Mouse (Mus musculus) embryonic facial prominence, embryonic 12.5 days (tissue): ENCODE data around the gene Olfr641. TPM values are rescaled to one million over a fixed set of nuclear protein-coding genes. Genes with fewer than 3 reads are reported as not detected.

ENCODE experiments used
- ATAC-seq: fragments of 200-750 bp; cut with Nextera tagmentation; 2 replicates; pipeline ENCODE4 v1.8.0; 2017; ENCODE audit not compliant: insufficient number of reproducible peaks, insufficient read depth, low FRiP score, low TSS enrichment
- H3K27ac ChIP-seq: fragments of 300-500 bp; sonication (generic); 2 replicates; pipeline ENCODE4 v1.5.1; 2016; ENCODE audit warnings: mild to moderate bottlenecking
- H3K27me3 ChIP-seq: fragments of 300-500 bp; sonication (generic); 2 replicates; pipeline ENCODE4 v1.6.1; 2016; ENCODE audit warnings: mild to moderate bottlenecking, moderate library complexity
- H3K36me3 ChIP-seq: fragments of 300-500 bp; sonication (generic); 2 replicates; pipeline ENCODE4 v1.6.1; 2016; ENCODE audit warnings: mild to moderate bottlenecking
- H3K4me1 ChIP-seq: fragments of 300-500 bp; sonication (generic); 2 replicates; pipeline ENCODE4 v1.6.1; 2016
- H3K4me2 ChIP-seq: fragments of 300-500 bp; sonication (generic); replicated peaks from 2 replicates; pipeline ENCODE4 v1.6.1; 2016; ENCODE audit warnings: mild to moderate bottlenecking, moderate library complexity
- H3K4me3 ChIP-seq: fragments of 300-500 bp; sonication (generic); 2 replicates; pipeline ENCODE4 v1.5.1; 2016; ENCODE audit warnings: mild to moderate bottlenecking
- H3K9ac ChIP-seq: fragments of 300-500 bp; sonication (generic); 2 replicates; pipeline ENCODE4 v1.6.1; 2016; ENCODE audit warnings: mild to moderate bottlenecking, moderate library complexity
- H3K9me3 ChIP-seq: fragments of 300-500 bp; sonication (generic); 2 replicates; pipeline ENCODE4 v1.6.1; 2016; ENCODE audit warnings: mild to moderate bottlenecking, moderate library complexity
- WGBS: fragments of 180-500 bp; shearing (Covaris S2); methylation state at CpG from one replicate; pipeline ENCODE4 v1.1.7; 2016; 5-methylcytosine and 5-hydroxymethylcytosine counted together
- polyA plus RNA-seq: library from polyadenylated mRNA; unstranded; fragments of >200 nt; fragmentation: Nextera tagmentation; extraction: Ambion mirVana; gene quantifications from 2 replicates; pipeline ENCODE4 v1.2.1, GENCODE M21; 2016

The Olfr641 gene
- polyA plus RNA-seq, 1 experiment from 2014 or later = not detected

DNA sequence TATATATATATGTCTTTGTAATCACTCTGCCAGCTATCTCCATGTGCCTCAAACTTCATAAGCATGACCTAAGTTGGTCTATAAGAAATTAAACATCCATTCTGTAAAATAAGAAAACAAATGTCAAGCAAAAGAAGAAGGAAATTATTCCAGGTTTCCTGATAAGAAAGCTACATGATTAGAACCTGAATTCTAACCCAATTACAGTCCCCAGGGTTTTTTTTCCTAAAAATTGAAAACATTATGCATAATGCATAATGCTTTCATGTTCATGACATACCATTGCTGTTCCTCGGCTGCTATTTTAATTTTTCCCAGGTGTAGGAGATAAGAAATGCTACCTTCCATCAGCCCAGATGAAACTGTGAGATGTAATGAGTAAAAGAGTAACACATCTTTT is 50.1 kb downstream of the Olfr641 start, which contains the start of gene Olfr645:
Gene Olfr645 (minus strand): TSS at position 101 of the 400 bp plus-strand sequence.
- H3K36me3 ChIP-seq = no peaks in the 10 kb centered on the region
- WGBS = 64% methylated on average over 1 of the region's 1 CpGs
- H3K4me1 ChIP-seq = no peaks in the 10 kb centered on the region
- ATAC-seq = no peak
- H3K27me3 ChIP-seq = no peaks in the 10 kb centered on the region
- no peak within 1 kb of the TSS for H3K27ac ChIP-seq
- H3K9ac ChIP-seq = no peak within 1 kb of the TSS
- H3K4me3 ChIP-seq = no peak within 1 kb of the TSS
- no peak within 1 kb of the TSS for H3K4me2 ChIP-seq
- H3K9me3 ChIP-seq = no peaks in the 10 kb centered on the region

Other genes with a start within 250 kb of the Olfr641 start
- not detected in 2 replicates for gene Olfr67, start 243.6 kb upstream of the Olfr641 start, polyA plus RNA-seq
- 883 and 936 TPM in 2 replicates for gene Hbb-bt, start 221.4 kb upstream of the Olfr641 start, polyA plus RNA-seq
- gene Hbb-bs, start 207.3 kb upstream of the Olfr641 start, polyA plus RNA-seq = 706 and 771 TPM in 2 replicates
- gene Hbb-bh2, start 194.9 kb upstream of the Olfr641 start, polyA plus RNA-seq = 0.32 TPM in 1 of 2 replicates, not detected in the other
- 537 and 696 TPM in 2 replicates for gene Hbb-bh1, start 192.3 kb upstream of the Olfr641 start, polyA plus RNA-seq
- gene Hbb-y, start 182.2 kb upstream of the Olfr641 start, polyA plus RNA-seq = 8,998 and 9,810 TPM in 2 replicates
- not detected in 2 replicates for gene Olfr66, start 149.2 kb upstream of the Olfr641 start, polyA plus RNA-seq
- gene Olfr64, start 141.0 kb upstream of the Olfr641 start, polyA plus RNA-seq = not detected in 2 replicates
- not detected in 2 replicates for gene Olfr65, start 132.0 kb upstream of the Olfr641 start, polyA plus RNA-seq
- gene Olfr631, start 106.6 kb upstream of the Olfr641 start, polyA plus RNA-seq = not detected in 2 replicates
- 0.06 TPM in 1 of 2 replicates, not detected in the other for gene Olfr632, start 101.1 kb upstream of the Olfr641 start, polyA plus RNA-seq
- gene Olfr633, start 91.0 kb upstream of the Olfr641 start, polyA plus RNA-seq = not detected in 2 replicates
- not detected in 2 replicates for gene Olfr635, start 64.3 kb upstream of the Olfr641 start, polyA plus RNA-seq
- not detected in 2 replicates for gene Olfr638, start 36.7 kb upstream of the Olfr641 start, polyA plus RNA-seq
- 0.04 TPM in 1 of 2 replicates, not detected in the other for gene Olfr639, start 18.1 kb upstream of the Olfr641 start, polyA plus RNA-seq
- not detected in 2 replicates for gene Olfr640, start 9.9 kb upstream of the Olfr641 start, polyA plus RNA-seq
- not detected in 2 replicates for gene Olfr642, start 17.2 kb downstream of the Olfr641 start, polyA plus RNA-seq
- not detected in 2 replicates for gene 4930516K23Rik, start 26.0 kb downstream of the Olfr641 start, polyA plus RNA-seq
- gene Olfr644, start 36.4 kb downstream of the Olfr641 start, polyA plus RNA-seq = not detected in 2 replicates
- not detected in 2 replicates for gene Olfr645, start 50.0 kb downstream of the Olfr641 start, polyA plus RNA-seq
- gene Olfr646, start 69.4 kb downstream of the Olfr641 start, polyA plus RNA-seq = not detected in 2 replicates
- gene Ubqln5, start 94.4 kb downstream of the Olfr641 start, polyA plus RNA-seq = not detected in 2 replicates
- not detected in 2 replicates for gene Olfr643, start 102.0 kb downstream of the Olfr641 start, polyA plus RNA-seq
- gene Ubqln3, start 107.8 kb downstream of the Olfr641 start, polyA plus RNA-seq = not detected in 2 replicates
- gene Ubqlnl, start 115.1 kb downstream of the Olfr641 start, polyA plus RNA-seq = not detected in 2 replicates
- gene Olfm5, start 129.4 kb downstream of the Olfr641 start, polyA plus RNA-seq = 0.33 and 0.45 TPM in 2 replicates
- 0.24 and 0.37 TPM in 2 replicates for gene Olfr648, start 147.9 kb downstream of the Olfr641 start, polyA plus RNA-seq
- not detected in 2 replicates for gene Olfr649, start 160.5 kb downstream of the Olfr641 start, polyA plus RNA-seq
- 1.9 and 2.2 TPM in 2 replicates for gene Trim6, start 183.3 kb downstream of the Olfr641 start, polyA plus RNA-seq
- gene Trim34a, start 209.0 kb downstream of the Olfr641 start, polyA plus RNA-seq = 1.6 and 2.0 TPM in 2 replicates